Mouse (Mus musculus) E14TG2a.4 (cell line): Measurements from ENCODE around the gene Gm20388.

Source experiments
- CTCF ChIP-seq: conservative IDR thresholded peaks from 2 replicates; pipeline ENCODE4 v1.5.1; 2014; ENCODE audit warnings: low read length
- NANOG ChIP-seq: IDR thresholded peaks from 2 replicates; pipeline ENCODE4 v1.6.1; 2014; ENCODE audit warnings: borderline replicate concordance, low read length, mixed read lengths

GRCm38 (mm10) chr8:121730646-121731045, 1820.0 kb downstream of the Gm20388 start:
- TF ChIP-seq CTCF (no peak), NANOG (no peak)
